Mouse (Mus musculus) embryonic facial prominence, embryonic 14.5 days (tissue): ENCODE results near the gene Col26a1. TPM values are rescaled to one million over a fixed set of nuclear protein-coding genes. Genes with fewer than 3 reads are reported as not detected.

Source experiments
- ATAC-seq: fragments of 200-750 bp; cut with Nextera tagmentation; 2 replicates; pipeline ENCODE4 v1.8.0; 2017; ENCODE audit warnings: low read depth, moderate number of reproducible peaks, moderate TSS enrichment
- DNase-seq: peaks from one replicate; pipeline ENCODE4 v3.0.0-alpha.2; 2015; ENCODE audit warnings: low spot score
- H3K27ac ChIP-seq: fragments of 300-500 bp; sonication (generic); replicated peaks from 2 replicates; pipeline ENCODE4 v1.5.1; 2014; ENCODE audit warnings: low read depth, mild to moderate bottlenecking, low read length, moderate library complexity
- H3K27me3 ChIP-seq: fragments of 300-500 bp; sonication (generic); replicated peaks from 2 replicates; pipeline ENCODE4 v1.6.1; 2014; ENCODE audit warnings: low read length; ENCODE audit not compliant: control insufficient read depth, insufficient read depth
- H3K36me3 ChIP-seq: fragments of 300-500 bp; sonication (generic); 2 replicates; pipeline ENCODE4 v1.6.1; 2014; ENCODE audit warnings: low read length, mixed read lengths; ENCODE audit not compliant: control insufficient read depth, insufficient read depth
- H3K4me1 ChIP-seq: fragments of 300-500 bp; sonication (generic); 2 replicates; pipeline ENCODE4 v1.6.1; 2014; ENCODE audit warnings: antibody characterized with exemption, low read length; ENCODE audit not compliant: control insufficient read depth, insufficient read depth
- H3K4me2 ChIP-seq: fragments of 300-500 bp; sonication (generic); 2 replicates; pipeline ENCODE4 v1.6.1; 2014; ENCODE audit warnings: low read depth, mild to moderate bottlenecking, low read length, moderate library complexity, mixed read lengths
- H3K4me3 ChIP-seq: fragments of 300-500 bp; sonication (generic); 2 replicates; pipeline ENCODE4 v1.5.1; 2014; ENCODE audit warnings: low read depth, mild to moderate bottlenecking, low read length
- H3K9ac ChIP-seq: fragments of 300-500 bp; sonication (generic); 2 replicates; pipeline ENCODE4 v1.6.1; 2014; ENCODE audit warnings: low read depth, mild to moderate bottlenecking, low read length, moderate library complexity, mixed read lengths
- H3K9me3 ChIP-seq: fragments of 300-500 bp; sonication (generic); 2 replicates; pipeline ENCODE4 v1.6.1; 2016; ENCODE audit warnings: low read length; ENCODE audit not compliant: control insufficient read depth
- WGBS: fragments of 180-500 bp; shearing (Covaris S2); extraction: QIAGEN DNeasy Blood & Tissue Kit; methylation state at CpG from one replicate; pipeline ENCODE4 v1.1.7; 2014; 5-methylcytosine and 5-hydroxymethylcytosine counted together
- polyA plus RNA-seq: library from polyadenylated mRNA; unstranded; fragments of >200 nt; fragmentation: Nextera tagmentation; extraction: Ambion mirVana; gene quantifications from 2 replicates; pipeline ENCODE4 v1.2.1, GENCODE M21; 2014

Col26a1 gene
- polyA plus RNA-seq, 1 experiment from 2014 or later, result 92.5 TPM

GRCm38 (mm10) chr5:136692784-136693183 lies 190.2 kb downstream of the Col26a1 start, which contains the start of gene Myl10:
TSS of gene Myl10 (plus strand) at chr5:136693146.
- Histone ChIP-seq H3K4me3 (no peak within 1 kb of the TSS), H3K36me3 (no peaks in the 10 kb centered on the region), H3K4me2 (no peak within 1 kb of the TSS), H3K4me1 (no peaks in the 10 kb centered on the region), H3K27ac (no peak within 1 kb of the TSS), H3K9me3 (no peaks in the 10 kb centered on the region), H3K27me3 (no peaks in the 10 kb centered on the region), H3K9ac (no peak within 1 kb of the TSS)
- no peak for ATAC-seq
- WGBS, result 90% methylated on average over 4 of the region's 4 CpGs
- no peak for DNase-seq

Other genes starting within 250 kb of the Col26a1 start
- gene Myl10, start 190.1 kb downstream of the Col26a1 start, polyA plus RNA-seq, result not detected in 2 replicates
- 73.8 and 93.3 TPM in 2 replicates for gene Ift22, start 24.9 kb upstream of the Col26a1 start, polyA plus RNA-seq
- 266 and 270 TPM in 2 replicates for gene Fis1, start 70.1 kb upstream of the Col26a1 start, polyA plus RNA-seq
- gene Cldn15, start 83.4 kb upstream of the Col26a1 start, polyA plus RNA-seq, result 0.77 and 0.97 TPM in 2 replicates
- 51.1 and 62.2 TPM in 2 replicates for gene Plod3, start 103.8 kb upstream of the Col26a1 start, polyA plus RNA-seq
- 76.6 and 85.8 TPM in 2 replicates for gene Znhit1, start 104.8 kb upstream of the Col26a1 start, polyA plus RNA-seq
- gene Vgf, start 143.2 kb upstream of the Col26a1 start, polyA plus RNA-seq, result 0.92 and 1.3 TPM in 2 replicates
- gene Ap1s1, start 162.9 kb upstream of the Col26a1 start, polyA plus RNA-seq, result 136 and 151 TPM in 2 replicates
- gene Serpine1, start 189.1 kb upstream of the Col26a1 start, polyA plus RNA-seq, result 0.50 and 0.63 TPM in 2 replicates
- gene Trim56, start 233.0 kb upstream of the Col26a1 start, polyA plus RNA-seq, result 8.8 and 8.9 TPM in 2 replicates